7 mouse cellular contexts compared by ENCODE assay signal in the genomic region with DNA sequence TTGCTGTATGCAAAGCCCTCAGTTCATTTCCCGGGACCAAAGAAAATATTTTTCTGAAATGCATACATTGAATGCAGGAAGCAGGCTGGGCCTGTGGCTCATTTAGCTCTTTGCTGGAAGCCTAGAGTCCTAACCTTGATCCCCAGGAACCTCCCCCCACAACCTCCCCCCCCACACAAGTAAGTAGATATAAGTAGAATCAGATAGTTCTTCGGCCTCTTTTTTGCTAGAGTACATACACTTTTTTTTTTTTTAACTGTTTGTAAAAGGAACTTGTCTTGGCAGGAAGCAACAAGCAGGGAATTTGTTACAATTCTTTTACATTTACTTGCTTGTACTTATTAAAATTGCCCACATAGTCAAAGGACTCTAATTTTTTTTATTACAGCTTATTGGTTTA. TPM values are rescaled to one million over a fixed set of nuclear protein-coding genes. Genes with fewer than 3 reads are reported as not detected.
DNase-seq lines count a peak whose midpoint lies in the region; ATAC-seq and TF ChIP-seq lines count a peak whose summit lies in the region.

No protein-coding gene starts in this region.

- no peak for TF ChIP-seq EP300 in stomach, postnatal 0 days (optimal IDR thresholded peaks at IDR 0.05)

- ATAC-seq in megakaryocyte, adult 5-6 weeks (ENCODE audit: poor library complexity, severe bottlenecking) = no peak
- no peak for ATAC-seq in liver, embryonic 13.5 days (ENCODE audit: low read depth)
- ATAC-seq in stomach, postnatal 0 days (ENCODE audit: low FRiP score, low TSS enrichment) = no peak
- ATAC-seq in CD4-positive, CD25-positive, alpha-beta regulatory T cell, adult 4 months = no peak
- ATAC-seq in granulocyte monocyte progenitor cell, adult 5-6 weeks (replicated peaks; ENCODE audit: poor library complexity, severe bottlenecking) = no peak

- DNase-seq in hindbrain, embryonic 10.5 days (ENCODE audit: low spot score) = no peak
- DNase-seq in liver, embryonic 13.5 days = no peak
- no peak for DNase-seq in stomach, postnatal 0 days (ENCODE audit: low spot score)

- 82% methylated on average over 2 of the region's 2 CpGs for WGBS in hindbrain, embryonic 10.5 days
- 49% methylated on average over 2 of the region's 2 CpGs for WGBS in liver, embryonic 13.5 days (ENCODE audit: insufficient replicate concordance)
- WGBS in stomach, postnatal 0 days = 32% methylated on average over 2 of the region's 2 CpGs

- no peaks in the 10 kb centered on the region for H3K9me3 ChIP-seq in megakaryocyte, embryonic 14.5 days
- no peaks in the 10 kb centered on the region for H3K9me3 ChIP-seq in hindbrain, embryonic 10.5 days
- H3K9me3 ChIP-seq in liver, embryonic 13.5 days (replicated peaks) = no peaks in the 10 kb centered on the region
- no peaks in the 10 kb centered on the region for H3K9me3 ChIP-seq in stomach, postnatal 0 days (ENCODE audit: control insufficient read depth, low read length)

- peaks cover 4% of the 10 kb centered on the region for H3K36me3 ChIP-seq in megakaryocyte, embryonic 14.5 days (replicated peaks; ENCODE audit: low read length)
- 0 out of 2 replicates have a peak, but pooled peaks cover 2% of the 10 kb centered on the region for H3K36me3 ChIP-seq in hindbrain, embryonic 10.5 days
- H3K36me3 ChIP-seq in liver, embryonic 13.5 days = no peaks in the 10 kb centered on the region
- no peaks in the 10 kb centered on the region for H3K36me3 ChIP-seq in stomach, postnatal 0 days (ENCODE audit: control insufficient read depth, insufficient read depth, low read length)

- H3K4me3 ChIP-seq in megakaryocyte, embryonic 14.5 days (replicated peaks) = peak overlapping the region; percentile 93
- H3K4me3 ChIP-seq in hindbrain, embryonic 10.5 days = peak overlapping the region; percentile 94
- no peak overlapping the region for H3K4me3 ChIP-seq in liver, embryonic 13.5 days (replicated peaks)
- 0 out of 2 replicates have a peak overlapping the region, but pooled peaks have one; percentile 0 for H3K4me3 ChIP-seq in stomach, postnatal 0 days (ENCODE audit: low read depth, low read length)

- peaks cover 40% of the 10 kb centered on the region for H3K4me1 ChIP-seq in megakaryocyte, embryonic 14.5 days
- peaks cover 28% of the 10 kb centered on the region for H3K4me1 ChIP-seq in hindbrain, embryonic 10.5 days (replicated peaks)
- H3K4me1 ChIP-seq in liver, embryonic 13.5 days (replicated peaks) = peaks cover 39% of the 10 kb centered on the region
- H3K4me1 ChIP-seq in stomach, postnatal 0 days (replicated peaks; ENCODE audit: control insufficient read depth, insufficient read depth) = peaks cover 3% of the 10 kb centered on the region; the same call in 1 of the 2 replicates

- no peak for TF ChIP-seq CTCF in stomach, postnatal 0 days (IDR thresholded peaks at IDR 0.05; ENCODE audit: low read depth)

- peaks cover 9% of the 10 kb centered on the region for H3K27me3 ChIP-seq in megakaryocyte, embryonic 14.5 days (replicated peaks)
- H3K27me3 ChIP-seq in hindbrain, embryonic 10.5 days (ENCODE audit: insufficient read depth, poor library complexity, severe bottlenecking) = no peaks in the 10 kb centered on the region
- peaks cover 24% of the 10 kb centered on the region for H3K27me3 ChIP-seq in liver, embryonic 13.5 days
- no peaks in the 10 kb centered on the region for H3K27me3 ChIP-seq in stomach, postnatal 0 days (ENCODE audit: control insufficient read depth, insufficient read depth, low read length)

- peak overlapping the region; percentile 93; the same call in 1 of the 2 replicates for H3K4me2 ChIP-seq in liver, embryonic 13.5 days
- H3K4me2 ChIP-seq in stomach, postnatal 0 days (replicated peaks; ENCODE audit: low read depth) = peak overlapping the region; percentile 94

- no peak overlapping the region for H3K9ac ChIP-seq in liver, embryonic 13.5 days
- no peak overlapping the region for H3K9ac ChIP-seq in stomach, postnatal 0 days (ENCODE audit: low read length)

- H3K27ac ChIP-seq in hindbrain, embryonic 10.5 days = peak overlapping the region; percentile 99; the same call in 1 of the 2 replicates
- H3K27ac ChIP-seq in liver, embryonic 13.5 days = no peak overlapping the region
- H3K27ac ChIP-seq in stomach, postnatal 0 days (replicated peaks) = peak overlapping the region; percentile 98; the same call in 1 of the 2 replicates

RNA-seq across cellular contexts. Expression of gene Egln1, which starts 1.7 kb away (rescaled TPM):
- 6.7 and 14.0 TPM in 2 replicates for polyA plus RNA-seq in megakaryocyte, embryonic 14.5 days (2012; ENCODE audit: insufficient read depth, low replicate concordance)
- total RNA-seq in megakaryocyte, adult 5-6 weeks (2015) = 26.5 and 28.4 TPM in 2 replicates
- total RNA-seq in megakaryocyte, adult 5-6 weeks (2017) = 17.8 and 19.2 TPM in 2 replicates
- 10.1 and 12.2 TPM in 2 replicates for polyA plus RNA-seq in hindbrain, embryonic 10.5 days (2016; fragmentation: Nextera tagmentation; extraction: Ambion mirVana)
- 2.7 TPM in 2 replicates for polyA plus RNA-seq in liver, embryonic 13.5 days (2015; fragmentation: Nextera tagmentation; extraction: Ambion mirVana)
- 7.1 and 7.5 TPM in 2 replicates for polyA plus RNA-seq in stomach, postnatal 0 days (2015; fragmentation: Nextera tagmentation; extraction: Ambion mirVana)
- 10 to 100 TPM; 11.0 to 13.7 TPM for polyA plus RNA-seq in CD4-positive, CD25-positive, alpha-beta regulatory T cell, adult 4 months (2017; shearing (Covaris generic))
- total RNA-seq in granulocyte monocyte progenitor cell, adult 5-6 weeks (2014; fragmentation: Nextera tagmentation) = 24.1 and 24.6 TPM in 2 replicates
- 16.3 and 23.5 TPM in 2 replicates for total RNA-seq in granulocyte monocyte progenitor cell, adult 5-6 weeks (2017)

RNA-seq across cellular contexts. Expression of gene Sprtn, which starts 53.2 kb away (rescaled TPM):
- 1.7 and 2.5 TPM in 2 replicates for polyA plus RNA-seq in megakaryocyte, embryonic 14.5 days (2012; ENCODE audit: insufficient read depth, low replicate concordance)
- total RNA-seq in megakaryocyte, adult 5-6 weeks (2015) = 11.0 and 11.1 TPM in 2 replicates
- 18.9 and 20.7 TPM in 2 replicates for total RNA-seq in megakaryocyte, adult 5-6 weeks (2017)
- polyA plus RNA-seq in hindbrain, embryonic 10.5 days (2016; fragmentation: Nextera tagmentation; extraction: Ambion mirVana) = 11.0 and 11.7 TPM in 2 replicates
- polyA plus RNA-seq in liver, embryonic 13.5 days (2015; fragmentation: Nextera tagmentation; extraction: Ambion mirVana) = 6.1 and 7.5 TPM in 2 replicates
- polyA plus RNA-seq in stomach, postnatal 0 days (2015; fragmentation: Nextera tagmentation; extraction: Ambion mirVana) = 4.9 and 5.0 TPM in 2 replicates
- 1 to 10 TPM; 7.6 to 9.3 TPM for polyA plus RNA-seq in CD4-positive, CD25-positive, alpha-beta regulatory T cell, adult 4 months (2017; shearing (Covaris generic))
- 18.5 and 18.8 TPM in 2 replicates for total RNA-seq in granulocyte monocyte progenitor cell, adult 5-6 weeks (2014; fragmentation: Nextera tagmentation)
- total RNA-seq in granulocyte monocyte progenitor cell, adult 5-6 weeks (2017) = 20.9 and 21.8 TPM in 2 replicates

RNA-seq across cellular contexts. Expression of gene Exoc8, which starts 53.4 kb away (rescaled TPM):
- polyA plus RNA-seq in megakaryocyte, embryonic 14.5 days (2012; ENCODE audit: insufficient read depth, low replicate concordance) = 2.1 and 3.3 TPM in 2 replicates
- 6.5 and 8.9 TPM in 2 replicates for total RNA-seq in megakaryocyte, adult 5-6 weeks (2015)
- total RNA-seq in megakaryocyte, adult 5-6 weeks (2017) = 14.5 and 16.1 TPM in 2 replicates
- polyA plus RNA-seq in hindbrain, embryonic 10.5 days (2016; fragmentation: Nextera tagmentation; extraction: Ambion mirVana) = 8.4 and 9.5 TPM in 2 replicates
- 4.2 and 4.5 TPM in 2 replicates for polyA plus RNA-seq in liver, embryonic 13.5 days (2015; fragmentation: Nextera tagmentation; extraction: Ambion mirVana)
- 4.9 and 5.9 TPM in 2 replicates for polyA plus RNA-seq in stomach, postnatal 0 days (2015; fragmentation: Nextera tagmentation; extraction: Ambion mirVana)
- 1 to 10 TPM; 8.2 to 8.3 TPM for polyA plus RNA-seq in CD4-positive, CD25-positive, alpha-beta regulatory T cell, adult 4 months (2017; shearing (Covaris generic))
- 9.6 and 16.2 TPM in 2 replicates for total RNA-seq in granulocyte monocyte progenitor cell, adult 5-6 weeks (2014; fragmentation: Nextera tagmentation)
- 14.7 and 16.0 TPM in 2 replicates for total RNA-seq in granulocyte monocyte progenitor cell, adult 5-6 weeks (2017)
